Mouse (Mus musculus) right cerebral cortex, postnatal 14 days (tissue): ENCODE measurements at regions not wholly inside any gene's neighbourhood (a gene's known extent, or its start where the extent isn't known, plus 50 kb on each side); places are given as distances from the start of the nearest gene placed in this dataset.

Experiments used
- DNase-seq: peaks from one replicate; pipeline ENCODE4 v3.0.0; 2022

- DNase-seq, result no peak
Observed at GRCm38 (mm10) chr12:110332616-110333154, 53.8 kb downstream of the Dio3 start.

GRCm38 (mm10) chr12:110334609-110335008, 55.7 kb downstream of the Dio3 start:
- DNase-seq, result no peak

- no peak for DNase-seq
Observed at GRCm38 (mm10) chr12:110344280-110344827, 65.5 kb downstream of the Dio3 start.

DNA sequence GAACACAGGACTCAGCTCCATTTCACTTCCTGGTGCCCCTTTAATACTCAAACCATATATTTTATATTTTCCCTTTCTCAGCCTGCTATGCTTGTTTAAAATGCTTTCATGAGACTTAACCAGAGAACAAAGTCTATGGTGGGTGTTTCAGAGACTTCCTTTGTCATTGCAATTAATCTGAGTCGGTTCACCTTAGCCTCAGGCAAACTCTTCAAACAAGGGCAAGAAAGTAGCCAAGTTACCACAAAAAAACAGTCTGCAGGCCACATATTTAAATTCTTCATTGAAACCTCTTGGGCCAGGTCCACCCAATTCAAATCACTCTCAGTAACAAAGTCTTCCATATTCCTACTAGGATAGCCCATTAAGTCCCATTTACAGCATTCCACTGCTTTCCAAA, 70.8 kb downstream of the Dio3 start:
- no peak for DNase-seq

DNA sequence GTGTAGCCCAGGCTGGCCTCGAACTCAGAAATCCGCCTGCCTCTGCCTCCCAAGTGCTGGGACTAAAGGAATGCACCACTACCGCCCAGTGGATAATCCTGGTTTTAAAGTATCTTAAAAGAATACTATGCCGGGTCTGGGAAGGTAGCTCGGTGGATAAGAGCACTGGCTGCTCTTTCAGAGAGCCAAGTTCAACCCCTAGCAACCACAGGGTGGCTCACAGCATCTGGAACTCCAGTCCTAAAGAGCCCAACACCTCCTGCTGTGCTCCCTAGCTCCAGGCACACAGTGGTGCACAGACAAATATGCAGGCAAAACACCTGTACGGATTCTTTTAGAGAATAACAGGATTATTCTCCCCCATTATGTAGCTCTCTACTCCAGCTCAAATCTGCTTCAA, 77.0 kb downstream of the Dio3 start:
- DNase-seq, result no peak

GRCm38 (mm10) chr12:110367102-110367501, 79.8 kb upstream of the Ppp2r5c start:
- DNase-seq, result no peak

DNA sequence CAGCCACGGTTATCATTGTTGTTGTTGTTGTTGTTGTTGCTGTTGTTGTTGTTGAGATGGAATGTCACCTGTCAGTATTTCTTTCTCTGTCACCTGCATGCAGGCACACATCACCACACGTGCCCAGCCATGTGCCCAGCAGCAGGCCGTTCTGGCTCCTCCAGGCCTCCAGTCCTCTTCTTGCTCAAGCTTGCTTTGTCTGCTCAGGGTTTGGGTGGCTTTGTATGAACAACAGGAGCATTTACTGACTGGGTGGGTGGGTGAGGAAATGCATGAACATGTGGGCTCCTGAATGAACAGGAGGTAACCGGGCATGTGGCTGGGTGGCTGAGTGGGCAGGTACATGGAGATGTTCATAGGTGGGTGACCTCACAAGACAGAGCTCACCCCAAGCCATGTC, 79.1 kb upstream of the Ppp2r5c start:
- no peak for DNase-seq

DNA sequence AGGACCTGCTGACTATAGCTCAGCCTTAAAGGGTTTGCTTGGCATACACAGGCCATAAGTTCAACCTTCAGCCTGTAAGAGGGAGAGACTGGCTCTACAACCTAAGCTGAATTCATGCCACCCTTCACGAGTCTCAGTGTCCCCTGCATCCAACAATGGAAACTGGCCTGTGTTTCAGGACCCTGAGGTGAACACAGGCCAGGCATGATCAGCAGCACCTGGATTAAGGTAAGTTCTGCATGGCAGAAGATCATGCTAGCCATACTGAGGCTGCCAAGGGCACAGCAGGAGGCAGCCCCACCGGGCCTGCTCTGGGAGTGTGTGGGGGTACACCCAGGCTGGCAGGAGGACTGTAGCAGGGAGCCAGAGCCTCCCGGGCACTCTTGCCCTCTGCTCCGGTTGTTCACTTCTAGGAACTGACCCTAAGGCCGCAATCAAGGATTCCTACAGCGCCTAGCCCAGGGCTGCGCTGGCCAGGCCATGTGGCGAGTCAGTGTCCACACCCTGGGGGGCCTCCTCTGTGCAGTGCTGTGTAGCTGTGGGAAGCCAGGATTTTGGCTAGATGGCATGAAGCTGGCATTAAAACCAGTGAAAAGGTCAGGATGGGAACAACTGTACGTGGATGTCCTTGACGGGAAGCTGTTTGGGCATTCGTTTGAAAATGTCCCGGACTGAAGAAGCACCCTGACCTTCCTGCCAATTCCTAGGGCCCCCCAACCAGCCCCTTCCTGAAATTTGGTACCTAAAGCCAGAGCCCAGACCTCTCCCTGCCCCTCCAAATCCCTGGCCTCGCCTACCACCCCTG, 74.8 kb upstream of the Ppp2r5c start:
- DNase-seq, result no peak

DNA sequence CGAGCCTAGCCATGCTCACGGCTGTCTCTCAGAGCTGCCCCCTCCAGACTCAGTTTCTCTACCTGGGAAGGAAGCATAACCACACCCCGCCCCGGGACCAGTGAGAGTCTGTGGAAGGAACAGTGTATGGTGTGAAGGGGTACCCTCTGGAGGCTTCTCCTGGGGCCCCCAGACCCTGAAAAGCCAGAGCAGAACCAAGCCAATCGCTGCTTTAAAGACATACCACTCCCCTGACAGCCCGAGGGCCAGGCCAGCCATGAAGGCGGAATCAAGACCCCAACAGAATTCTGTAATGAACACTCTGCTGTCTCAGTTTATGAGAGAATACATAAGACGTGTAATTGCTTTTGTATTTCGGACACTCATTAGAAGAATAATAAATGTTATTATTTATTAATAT, 73.9 kb upstream of the Ppp2r5c start:
- no peak for DNase-seq

DNA sequence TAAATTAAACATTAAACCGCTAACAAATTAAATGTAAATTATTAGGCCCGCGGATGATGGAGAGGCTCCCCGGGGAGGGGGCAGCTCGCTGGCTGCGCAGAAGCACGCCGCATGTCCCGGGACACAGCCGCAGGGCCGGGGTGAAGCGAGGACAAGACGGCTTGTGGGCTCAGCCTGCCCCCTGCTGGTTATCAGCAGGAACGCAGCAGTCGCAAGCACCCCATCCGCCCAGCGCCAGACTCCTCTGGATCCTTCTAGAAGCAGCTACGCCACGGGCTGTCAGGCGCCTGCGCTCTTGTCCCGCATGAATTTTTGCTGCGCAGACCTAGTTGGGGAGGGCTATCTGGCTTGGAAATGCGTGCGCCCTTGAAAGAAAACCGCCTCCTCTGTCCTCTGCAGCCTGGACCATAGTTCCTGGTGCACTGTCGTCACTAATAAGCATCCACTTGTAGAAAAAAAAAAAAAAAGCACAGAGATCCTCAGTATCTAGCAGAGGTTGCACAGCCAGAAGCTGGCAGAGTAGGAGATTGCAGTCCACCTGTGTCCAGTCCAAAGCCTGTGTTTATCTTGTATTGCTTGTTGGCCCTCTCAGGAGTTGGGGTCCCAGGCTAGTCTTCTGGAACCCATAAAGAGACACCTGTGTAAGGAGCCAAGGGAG, 73.4 kb upstream of the Ppp2r5c start:
- peak; percentile 85 for DNase-seq

DNA sequence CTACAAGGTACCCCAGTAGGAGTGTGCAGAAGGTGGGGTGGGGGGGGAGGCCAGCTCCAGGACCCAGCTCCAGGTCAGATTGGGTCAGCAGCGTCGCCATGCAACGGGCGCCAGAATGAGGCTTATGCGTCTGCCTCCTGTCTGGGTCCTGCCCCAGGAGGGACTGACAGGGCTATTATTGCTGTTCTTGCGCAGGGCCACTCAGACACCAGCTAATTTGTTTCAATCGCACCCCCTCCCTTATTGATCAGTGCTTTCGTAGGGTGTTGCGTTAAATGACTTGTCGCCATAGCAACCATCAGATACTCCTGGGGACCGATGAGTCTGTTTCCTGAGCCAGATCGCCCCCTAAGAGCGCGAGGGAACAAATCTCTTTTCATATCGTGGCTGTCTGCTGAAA, 71.8 kb upstream of the Ppp2r5c start:
- no peak for DNase-seq

DNA sequence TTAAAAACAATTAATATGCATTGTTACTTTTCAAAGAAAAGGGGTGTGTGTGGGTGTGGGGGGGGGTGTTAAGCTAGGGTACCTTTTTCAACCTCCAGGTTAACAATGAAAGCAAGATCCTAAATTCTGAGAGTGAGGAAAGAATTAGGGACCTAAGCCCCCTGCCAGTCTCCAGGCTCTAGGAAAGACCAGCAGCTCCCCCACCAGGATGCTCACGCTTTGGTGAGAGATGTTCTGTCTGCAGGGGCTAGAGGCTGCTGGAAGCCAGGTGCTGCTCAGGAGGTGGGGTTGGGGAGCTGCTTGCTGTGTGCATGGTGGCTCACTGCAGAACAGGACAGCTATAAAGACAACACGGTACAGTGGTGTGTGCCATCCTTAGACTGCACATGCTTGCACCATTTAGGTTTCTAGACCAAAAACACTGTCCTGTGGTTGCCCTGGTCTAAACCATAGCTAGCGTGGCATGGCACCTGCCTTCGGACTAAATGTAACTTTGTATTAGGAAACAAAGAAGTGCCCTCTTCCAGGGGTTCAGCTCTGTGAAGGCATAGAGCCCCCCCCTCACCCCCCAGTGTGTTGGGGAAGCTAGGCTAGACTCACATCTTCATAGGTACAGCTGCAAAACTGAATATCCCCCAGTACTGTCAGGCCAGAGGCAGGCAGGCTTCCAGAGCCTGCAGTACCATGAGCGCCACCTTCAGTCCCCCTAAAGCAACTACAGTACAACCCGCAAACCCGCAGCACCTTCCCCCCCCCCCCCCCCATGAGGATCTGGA, 70.7 kb upstream of the Ppp2r5c start:
- no peak for DNase-seq

DNA sequence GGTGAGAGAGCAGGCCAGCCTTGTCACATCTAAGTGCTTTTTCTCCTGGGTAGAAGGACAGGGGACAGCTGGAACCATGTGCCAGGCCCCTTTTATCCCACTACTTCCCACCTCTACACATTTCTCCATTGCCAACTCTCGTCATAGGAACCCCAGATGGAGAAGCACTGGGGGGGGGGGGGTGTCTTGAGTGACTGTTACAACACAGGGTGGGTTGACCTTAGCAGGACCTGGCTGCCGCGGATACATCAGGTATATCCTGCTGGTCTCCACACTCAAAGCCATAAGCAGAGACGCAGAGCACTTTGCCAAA, 70.1 kb upstream of the Ppp2r5c start:
- no peak for DNase-seq

DNA sequence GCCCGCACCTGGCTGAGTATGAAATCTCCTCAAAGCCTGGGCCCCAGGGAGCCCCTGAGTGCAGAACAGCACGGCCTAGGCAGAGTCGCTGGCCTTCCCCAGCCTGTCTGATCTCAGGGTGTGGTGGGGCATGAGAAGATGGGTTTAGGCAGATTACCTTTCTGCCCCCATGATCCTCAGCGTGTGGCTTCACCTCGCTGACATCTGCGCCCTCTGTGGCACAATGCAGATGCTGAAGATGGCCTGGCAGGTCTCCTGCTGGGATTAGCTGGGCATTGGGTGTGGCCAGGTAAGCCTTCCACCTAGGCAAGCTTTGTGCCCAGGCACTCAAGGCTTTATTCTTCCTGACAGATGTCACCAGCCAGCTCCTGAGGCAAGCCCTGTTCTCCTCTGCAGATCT, 69.6 kb upstream of the Ppp2r5c start:
- no peak for DNase-seq

DNA sequence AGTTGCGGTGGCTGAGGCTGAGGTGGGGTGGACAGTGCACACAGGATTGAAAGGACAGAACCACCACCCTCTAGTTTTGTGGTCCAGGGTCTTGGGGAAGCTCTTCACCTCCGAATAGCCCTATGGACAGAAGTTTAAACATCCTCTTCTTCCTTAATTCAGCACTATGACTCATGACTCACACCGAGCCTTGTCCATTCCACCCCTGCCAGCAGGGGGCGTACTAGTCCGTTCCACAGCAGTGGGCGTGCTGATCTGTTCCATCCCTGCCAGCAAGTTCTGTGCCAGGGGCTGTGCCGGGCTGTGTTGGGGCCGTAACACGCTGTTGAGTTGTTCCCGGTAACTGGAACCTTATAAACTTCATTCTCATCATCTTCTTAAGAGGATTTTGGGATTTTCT, 69.2 kb upstream of the Ppp2r5c start:
- peak; percentile 58 for DNase-seq

- DNase-seq, result no peak
Observed at GRCm38 (mm10) chr12:110378302-110378701, 68.6 kb upstream of the Ppp2r5c start.

DNA sequence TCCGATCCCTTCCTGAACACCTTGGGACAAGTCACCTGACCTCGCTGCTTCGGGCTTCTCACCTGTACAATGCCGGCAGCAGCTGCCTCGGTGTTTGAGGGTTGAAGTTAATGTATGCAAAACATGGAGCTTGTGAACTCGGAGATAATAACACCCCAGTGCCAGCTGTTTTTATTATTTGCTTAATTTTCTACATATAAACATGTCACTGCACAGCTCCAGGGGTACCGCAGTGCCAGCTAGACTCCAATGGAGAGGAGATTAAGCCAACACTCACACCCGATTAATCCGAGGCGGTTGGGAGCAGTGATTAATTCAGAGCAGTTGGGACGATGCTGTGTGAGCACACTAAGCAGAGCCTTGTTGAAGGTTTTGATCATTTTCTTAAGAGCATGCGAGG, 67.2 kb upstream of the Ppp2r5c start:
- no peak for DNase-seq

DNA sequence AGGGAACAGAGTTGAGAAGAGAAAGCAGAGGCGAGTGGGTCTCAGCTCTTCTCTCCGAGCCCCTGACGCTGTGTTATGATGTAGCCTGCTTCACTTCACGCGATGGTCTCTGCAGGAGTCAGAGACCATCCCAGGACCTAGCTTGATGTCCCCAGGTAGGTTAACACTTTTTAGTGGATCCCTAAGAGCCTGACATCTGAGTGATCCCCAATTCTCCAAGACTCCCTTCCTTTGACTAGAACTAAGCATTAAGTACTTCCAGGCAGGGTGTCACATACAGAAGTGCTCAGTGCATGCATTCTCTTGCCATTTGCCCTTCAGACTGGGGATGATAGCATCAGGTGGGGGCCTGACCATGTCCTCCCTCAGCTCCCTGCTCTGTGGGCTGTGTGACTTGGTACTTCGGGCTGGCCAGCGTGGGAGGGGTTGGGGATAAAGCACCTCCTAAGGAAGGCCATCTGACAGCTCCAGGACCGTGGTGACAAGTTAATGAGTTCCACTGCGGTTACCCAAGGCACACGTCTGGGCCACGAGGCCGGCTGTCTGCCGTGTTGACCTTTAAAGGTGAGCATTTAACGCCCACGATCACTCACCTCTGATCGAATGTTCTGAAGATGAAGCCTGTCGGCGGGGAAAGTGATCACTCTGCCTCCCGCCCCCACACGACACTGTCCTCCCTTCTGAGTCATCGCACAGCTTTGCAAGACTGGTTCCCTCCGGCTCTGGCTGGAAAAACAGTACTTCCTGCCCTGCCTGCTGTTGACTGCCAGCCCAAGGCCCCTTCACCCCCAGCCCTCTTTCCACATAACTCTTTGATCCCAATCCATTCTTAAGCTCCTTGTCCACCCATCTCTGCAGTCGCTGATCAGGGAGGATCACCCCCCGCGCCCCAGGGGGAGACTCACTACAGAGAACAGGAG, 65.8 kb upstream of the Ppp2r5c start:
- no peak for DNase-seq

- DNase-seq, result no peak
Observed at GRCm38 (mm10) chr12:110385031-110385430, 61.9 kb upstream of the Ppp2r5c start.

DNA sequence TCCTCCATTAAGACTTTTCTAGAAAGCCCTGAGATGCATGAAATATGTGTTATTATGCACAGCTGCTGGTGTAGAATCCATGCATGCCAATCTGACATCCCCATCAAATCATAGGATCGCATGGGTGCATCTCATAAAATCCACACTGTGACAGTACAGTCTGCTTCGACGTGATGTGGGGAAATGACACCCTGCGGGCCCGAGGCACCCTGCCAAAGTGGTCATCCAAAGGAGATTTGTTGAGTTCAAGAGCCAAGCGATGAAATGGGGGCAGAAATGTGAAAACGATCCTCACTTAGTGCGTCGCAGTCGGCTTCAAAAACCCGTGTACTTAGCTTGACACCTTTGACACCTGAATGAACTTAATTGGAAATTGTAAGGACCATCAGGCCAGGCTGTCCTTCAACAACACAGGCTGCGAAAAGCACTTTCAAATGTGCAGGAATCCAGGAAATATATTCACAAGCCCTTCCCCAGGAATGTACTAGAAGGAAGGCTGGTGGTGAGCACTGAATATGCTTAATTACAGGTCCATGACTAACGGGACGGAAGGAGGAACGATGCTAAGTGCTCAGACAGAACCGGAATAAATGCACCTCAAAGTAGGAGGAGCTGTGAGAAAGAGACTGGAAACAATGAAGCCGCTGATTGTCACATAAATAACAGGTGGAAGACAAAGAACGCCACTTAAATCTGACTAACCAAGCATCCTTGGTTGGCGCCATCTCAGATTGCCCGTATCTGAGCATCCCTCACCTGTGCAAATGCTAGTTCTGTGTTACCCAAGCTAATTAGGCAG, 60.9 kb upstream of the Ppp2r5c start:
- no peak for DNase-seq

DNA sequence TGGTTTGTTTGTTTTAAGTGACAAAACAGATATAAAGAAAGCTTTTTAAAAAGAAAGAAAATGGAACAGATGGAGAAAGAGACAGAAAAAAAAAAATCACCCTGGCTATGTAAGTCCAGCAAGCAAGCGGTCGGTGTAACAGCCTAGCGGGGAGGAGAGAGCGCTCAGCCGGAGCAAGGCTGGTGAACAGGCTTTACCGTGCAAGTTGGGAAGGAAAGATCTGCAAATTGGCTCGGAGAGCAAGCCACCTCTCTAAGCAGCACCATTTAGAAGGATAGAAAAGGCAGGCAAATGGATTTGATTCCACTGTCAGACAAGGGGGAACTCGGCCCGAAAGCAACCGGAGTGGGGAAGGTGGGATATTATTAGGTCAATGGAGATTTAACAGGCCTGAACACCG, 59.9 kb upstream of the Ppp2r5c start:
- DNase-seq, result no peak

DNA sequence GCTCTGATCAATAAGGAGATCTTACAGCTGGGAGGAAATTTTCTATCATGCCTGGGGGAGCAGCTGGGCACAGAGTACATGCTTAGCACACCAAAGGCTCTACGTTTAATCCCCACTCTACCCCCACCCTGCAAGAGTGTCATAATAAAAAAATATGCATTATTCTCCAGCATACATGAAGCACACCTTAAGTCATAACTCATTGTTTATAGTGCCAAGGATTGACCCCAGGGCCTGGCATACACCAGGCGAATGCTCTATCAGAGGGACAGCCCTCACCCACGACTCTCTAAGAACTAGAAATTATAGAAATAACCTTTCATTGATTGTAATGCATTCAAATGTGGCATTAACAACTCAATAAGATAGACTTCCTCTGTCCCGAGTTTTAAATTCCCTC, 59.4 kb upstream of the Ppp2r5c start:
- DNase-seq, result no peak
